Mouse (Mus musculus) intestine, embryonic 15.5 days (tissue): ENCODE measurements at regions not wholly inside any gene's neighbourhood (a gene's known extent, or its start where the extent isn't known, plus 50 kb on each side); places are given as distances from the start of the nearest gene placed in this dataset.
A peak's percentile ranks its signal among the peaks of the same experiment; 100 is the strongest.

ENCODE experiments used
- ATAC-seq: fragments of 200-750 bp; cut with Nextera tagmentation; 2 replicates; pipeline ENCODE4 v1.8.0; 2017; ENCODE audit warnings: moderate TSS enrichment, moderate library complexity
- H3K27ac ChIP-seq: fragments of 300-500 bp; sonication (generic); 2 replicates; pipeline ENCODE4 v1.5.1; 2015; ENCODE audit warnings: mild to moderate bottlenecking, inconsistent platforms
- H3K27me3 ChIP-seq: fragments of 300-500 bp; sonication (generic); replicated peaks from 2 replicates; pipeline ENCODE4 v1.6.1; 2015; ENCODE audit warnings: inconsistent platforms
- H3K36me3 ChIP-seq: fragments of 300-500 bp; sonication (generic); 2 replicates; pipeline ENCODE4 v1.6.1; 2015; ENCODE audit warnings: inconsistent platforms
- H3K4me1 ChIP-seq: fragments of 300-500 bp; sonication (generic); replicated peaks from 2 replicates; pipeline ENCODE4 v1.6.1; 2015; ENCODE audit warnings: inconsistent platforms
- H3K4me2 ChIP-seq: fragments of 300-500 bp; sonication (generic); replicated peaks from 2 replicates; pipeline ENCODE4 v1.6.1; 2015; ENCODE audit warnings: mild to moderate bottlenecking, inconsistent platforms
- H3K4me3 ChIP-seq: fragments of 300-500 bp; sonication (generic); replicated peaks from 2 replicates; pipeline ENCODE4 v1.5.1; 2015; ENCODE audit warnings: inconsistent platforms
- H3K9ac ChIP-seq: fragments of 300-500 bp; sonication (generic); 2 replicates; pipeline ENCODE4 v1.6.1; 2015; ENCODE audit warnings: inconsistent platforms
- H3K9me3 ChIP-seq: fragments of 300-500 bp; sonication (generic); 2 replicates; pipeline ENCODE4 v1.6.1; 2016; ENCODE audit warnings: inconsistent platforms
- WGBS: fragments of 180-500 bp; shearing (Covaris S2); methylation state at CpG from one replicate; pipeline ENCODE4 v1.1.7; 2015; 5-methylcytosine and 5-hydroxymethylcytosine counted together

GRCm38 (mm10) chr9:49879361-49880128 lies 80.8 kb upstream of the Ncam1 start:
- Histone ChIP-seq H3K4me2 (no peak overlapping the region), H3K4me1 (no peaks in the 10 kb centered on the region), H3K4me3 (no peak overlapping the region), H3K27ac (no peak overlapping the region), H3K27me3 (no peaks in the 10 kb centered on the region), H3K9me3 (no peaks in the 10 kb centered on the region), H3K36me3 (no peaks in the 10 kb centered on the region), H3K9ac (no peak overlapping the region)
- WGBS = 26% methylated on average over 3 of the region's 3 CpGs
- no peak for ATAC-seq

DNA sequence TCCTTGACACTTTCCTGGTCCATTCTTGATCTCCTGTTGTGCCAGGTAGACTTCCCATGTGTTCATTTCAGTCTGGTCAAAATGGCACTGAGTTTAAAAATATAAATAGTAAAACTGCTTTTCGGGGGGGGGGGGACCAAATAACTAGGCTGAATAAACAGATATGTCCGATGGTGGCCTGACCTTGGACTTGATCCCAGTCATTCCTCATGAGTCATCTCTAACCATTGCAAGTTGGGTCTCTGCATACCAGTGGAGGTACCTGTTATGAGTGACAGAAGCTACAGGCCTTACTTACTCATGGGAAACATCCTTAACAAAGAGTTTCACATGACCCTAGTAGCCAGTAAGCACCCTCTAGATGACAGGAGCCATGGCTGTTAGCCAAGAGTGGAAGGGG lies 76.2 kb upstream of the Ncam1 start:
- H3K27ac ChIP-seq = no peak overlapping the region
- no peak overlapping the region for H3K4me2 ChIP-seq
- H3K36me3 ChIP-seq = no peaks in the 10 kb centered on the region
- 75% methylated on average over 2 of the region's 2 CpGs for WGBS
- no peaks in the 10 kb centered on the region for H3K9me3 ChIP-seq
- no peak overlapping the region for H3K9ac ChIP-seq
- no peak for ATAC-seq
- H3K4me1 ChIP-seq = no peaks in the 10 kb centered on the region
- H3K4me3 ChIP-seq = no peak overlapping the region
- no peaks in the 10 kb centered on the region for H3K27me3 ChIP-seq

- Histone ChIP-seq H3K9ac (no peak overlapping the region), H3K36me3 (no peaks in the 10 kb centered on the region), H3K27ac (peak overlapping the region; percentile 1; the same call in 1 of the 2 replicates), H3K27me3 (no peaks in the 10 kb centered on the region), H3K4me1 (no peaks in the 10 kb centered on the region), H3K4me2 (peak overlapping the region; percentile 41), H3K4me3 (0 out of 2 replicates have a peak overlapping the region, but pooled peaks have one; percentile 9), H3K9me3 (no peaks in the 10 kb centered on the region)
- 13% methylated on average over 3 of the region's 3 CpGs for WGBS
- peak; percentile 86 for ATAC-seq
Observed at GRCm38 (mm10) chr9:49873550-49873949, 74.8 kb upstream of the Ncam1 start.

DNA sequence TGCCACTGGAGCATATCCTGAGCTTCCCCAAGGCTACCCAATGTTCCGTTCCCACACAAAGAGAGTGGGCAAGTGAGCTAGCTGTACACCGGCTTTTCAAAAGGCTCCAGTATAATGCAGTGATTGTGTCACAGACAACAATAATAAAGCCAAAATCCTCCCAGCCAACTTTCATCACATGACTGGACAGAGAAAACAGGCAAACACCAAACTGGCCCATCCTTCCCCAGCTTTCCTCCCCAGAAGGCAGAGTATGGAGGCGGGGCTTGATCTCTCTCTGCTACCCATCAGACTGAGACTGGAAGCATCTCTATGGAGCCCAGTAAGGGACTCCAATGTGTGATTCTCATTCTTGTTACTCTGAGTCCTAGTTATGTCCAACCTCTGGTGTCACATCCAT lies 52.8 kb upstream of the Ncam1 start:
- 87% methylated on average over 3 of the region's 3 CpGs for WGBS
- Histone ChIP-seq H3K36me3 (no peaks in the 10 kb centered on the region), H3K27ac (no peak overlapping the region), H3K4me1 (no peaks in the 10 kb centered on the region), H3K9ac (no peak overlapping the region), H3K4me3 (no peak overlapping the region), H3K27me3 (no peaks in the 10 kb centered on the region), H3K4me2 (no peak overlapping the region), H3K9me3 (no peaks in the 10 kb centered on the region)
- ATAC-seq = no peak

DNA sequence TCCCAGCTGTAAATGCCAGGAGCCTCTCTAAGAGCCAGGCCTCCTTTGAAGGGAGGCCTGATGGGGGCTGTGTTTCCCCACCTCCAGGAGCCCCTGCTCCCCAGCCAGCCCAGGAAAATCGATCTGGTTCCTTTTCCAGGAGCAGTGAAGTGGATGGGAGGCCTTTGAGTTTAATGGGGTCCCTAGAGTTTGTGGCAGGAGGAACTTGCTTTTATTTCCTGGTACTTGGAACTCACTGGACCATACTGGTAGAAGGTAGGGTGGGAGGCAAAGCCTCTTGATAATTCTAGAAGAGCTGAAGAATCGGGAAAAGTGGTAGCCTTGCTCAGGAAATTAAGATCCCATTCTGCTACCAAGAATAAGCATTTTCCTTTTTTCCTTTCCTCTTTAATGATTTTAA lies 50.7 kb upstream of the Ncam1 start:
- H3K9me3 ChIP-seq = no peaks in the 10 kb centered on the region

DNA sequence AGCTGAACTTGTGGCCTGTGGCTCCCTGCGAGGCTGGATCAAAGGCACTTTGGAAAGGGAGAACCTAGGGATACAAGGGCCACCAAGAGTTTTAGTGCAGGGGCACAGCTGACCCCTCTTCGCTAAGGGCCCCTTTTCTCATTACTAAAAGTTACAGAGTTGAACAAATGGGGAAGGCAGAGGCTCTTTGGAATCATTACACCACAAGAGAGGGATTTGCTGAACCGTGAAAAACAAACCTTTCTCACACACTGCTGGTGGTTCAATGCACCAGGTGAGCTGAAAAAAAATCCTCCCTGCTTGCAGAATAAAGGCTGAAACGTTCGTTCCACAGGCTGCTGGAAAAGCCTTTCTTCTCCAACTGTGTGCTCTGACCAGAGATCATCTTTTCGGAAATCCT lies 50.2 kb upstream of the Ncam1 start:
- WGBS = 38% methylated on average over 6 of the region's 6 CpGs
- no peaks in the 10 kb centered on the region for H3K36me3 ChIP-seq
- no peaks in the 10 kb centered on the region for H3K9me3 ChIP-seq
- no peak overlapping the region for H3K9ac ChIP-seq
- ATAC-seq = no peak
- H3K4me1 ChIP-seq = no peaks in the 10 kb centered on the region
- no peaks in the 10 kb centered on the region for H3K27me3 ChIP-seq
- H3K27ac ChIP-seq = no peak overlapping the region
- no peak overlapping the region for H3K4me2 ChIP-seq
- H3K4me3 ChIP-seq = no peak overlapping the region

More for the DNA sequence above, 50.7 kb upstream of the Ncam1 start:
- H3K27ac ChIP-seq = no peak overlapping the region
- 43% methylated on average over 2 of the region's 2 CpGs for WGBS
- H3K4me3 ChIP-seq = no peak overlapping the region
- no peak overlapping the region for H3K9ac ChIP-seq
- no peak for ATAC-seq
- H3K36me3 ChIP-seq = no peaks in the 10 kb centered on the region
- H3K4me1 ChIP-seq = no peaks in the 10 kb centered on the region
- no peaks in the 10 kb centered on the region for H3K27me3 ChIP-seq
- H3K4me2 ChIP-seq = no peak overlapping the region
